Mouse (Mus musculus): ENCODE data around the gene Wbp2. TPM values are rescaled to one million over a fixed set of nuclear protein-coding genes. Genes with fewer than 3 reads are reported as not detected.
A peak's percentile ranks its signal among the peaks of the same experiment; 100 is the strongest.

The Wbp2 gene
- total RNA-seq, 1 experiment from 2014 or later = 195 TPM

GRCm38 (mm10) chr11:116089545-116089944, 2.8 kb upstream of the Wbp2 start:
- no peak for DNase-seq

DNA sequence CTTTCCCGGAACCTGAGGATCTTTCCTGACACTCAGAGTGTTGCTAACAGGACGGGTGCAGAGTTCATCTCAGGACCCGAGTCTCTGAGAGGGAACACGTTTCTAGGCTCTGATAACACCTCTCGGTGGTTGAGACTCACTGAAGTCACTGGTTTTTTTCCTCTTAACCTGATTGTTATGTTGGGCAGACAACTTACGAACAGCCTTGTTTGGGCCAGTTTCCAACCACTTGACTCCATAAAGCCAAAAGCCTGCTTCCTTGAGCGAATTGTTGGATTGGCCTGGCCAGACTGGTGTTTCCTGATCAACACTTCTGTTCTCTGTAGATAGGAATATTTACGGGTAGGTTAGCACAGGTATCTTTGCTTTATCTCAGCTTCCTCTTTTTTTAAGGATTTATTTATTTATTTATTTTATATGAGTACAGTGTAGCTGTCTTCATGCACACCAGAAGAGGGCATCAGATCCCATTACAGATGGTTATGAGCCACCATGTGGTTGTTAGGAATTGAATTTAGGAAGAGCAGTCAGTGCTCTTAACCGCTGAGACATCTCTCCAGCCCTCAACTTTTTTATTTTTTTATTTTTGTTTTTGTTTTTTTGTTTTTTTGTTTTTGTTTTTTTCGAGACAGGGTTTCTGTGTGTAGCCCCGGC, 2.1 kb upstream of the Wbp2 start:
- DNase-seq = no peak

DNA sequence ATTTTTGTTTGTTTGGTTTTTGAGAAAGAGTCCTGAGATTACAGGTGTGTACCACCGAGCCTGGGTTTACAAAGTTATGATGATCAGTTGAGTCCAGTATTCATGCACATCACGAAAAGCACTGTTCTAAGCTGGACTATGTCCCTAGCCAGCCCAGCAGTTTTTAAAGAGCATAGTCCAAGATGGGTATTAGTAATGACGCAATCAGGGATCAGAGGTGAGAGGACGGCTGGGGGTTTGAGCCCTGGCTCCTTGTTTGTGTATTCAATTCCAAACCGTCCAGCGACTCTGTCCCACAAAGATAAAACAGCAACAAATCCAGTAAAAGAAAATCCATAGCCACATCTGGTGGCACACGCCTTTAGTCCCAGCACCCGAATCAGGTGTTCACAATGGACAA, 1.4 kb upstream of the Wbp2 start:
- DNase-seq = no peak

DNA sequence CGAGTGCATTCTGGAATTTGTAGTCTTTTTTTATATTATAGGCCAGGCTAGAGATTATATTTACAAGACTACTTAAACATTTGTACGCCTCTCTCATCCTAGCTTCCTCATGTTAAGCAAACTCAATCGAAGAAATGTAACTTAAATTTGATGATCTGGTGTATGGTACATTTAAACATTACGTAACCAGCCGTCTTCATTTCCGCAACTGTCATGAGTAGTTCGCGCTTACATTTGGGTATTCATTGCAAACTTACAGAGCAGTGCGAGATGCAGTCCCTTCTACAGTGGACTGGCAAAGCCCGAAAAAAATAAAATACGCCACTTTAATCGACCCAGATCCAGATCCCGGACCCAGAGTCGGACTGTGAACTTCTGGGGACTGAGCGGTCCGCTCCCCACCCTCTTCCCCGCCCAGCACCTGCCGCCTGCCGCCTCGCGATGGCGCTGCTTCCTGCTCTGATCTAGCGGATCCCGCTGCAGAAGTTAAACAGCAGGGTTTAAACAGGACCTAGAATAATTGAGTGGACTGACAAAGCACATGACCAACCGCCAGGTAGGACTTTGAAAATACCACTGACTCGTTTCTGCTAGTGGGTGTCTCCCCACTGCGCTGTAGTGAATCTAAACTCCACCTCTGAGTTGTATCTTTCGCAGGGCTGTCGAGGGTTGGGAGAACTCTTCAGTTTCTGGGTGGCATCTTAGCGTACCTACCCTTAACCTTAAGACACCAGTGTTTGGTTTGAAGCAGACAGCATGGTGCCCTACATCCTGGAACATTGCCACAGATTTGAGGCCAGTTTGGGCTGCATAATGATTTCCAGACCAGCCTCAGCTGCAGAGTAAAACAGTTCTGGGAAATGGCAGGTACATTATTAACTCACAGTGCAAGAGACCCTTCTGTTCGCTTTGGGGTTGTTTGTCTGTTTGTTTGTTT, 667 bp upstream of the Wbp2 start:
- peak; percentile 90 for DNase-seq

GRCm38 (mm10) chr11:116084166-116084565, 2.6 kb downstream of the Wbp2 start:
- no peak for DNase-seq

GRCm38 (mm10) chr11:116083096-116083672, 3.6 kb downstream of the Wbp2 start:
- DNase-seq = no peak

- peak; percentile 65 for DNase-seq
Measured at GRCm38 (mm10) chr11:116081081-116081480, 5.7 kb downstream of the Wbp2 start.

GRCm38 (mm10) chr11:116079511-116079910, 7.3 kb downstream of the Wbp2 start:
- peak; percentile 63 for DNase-seq

DNA sequence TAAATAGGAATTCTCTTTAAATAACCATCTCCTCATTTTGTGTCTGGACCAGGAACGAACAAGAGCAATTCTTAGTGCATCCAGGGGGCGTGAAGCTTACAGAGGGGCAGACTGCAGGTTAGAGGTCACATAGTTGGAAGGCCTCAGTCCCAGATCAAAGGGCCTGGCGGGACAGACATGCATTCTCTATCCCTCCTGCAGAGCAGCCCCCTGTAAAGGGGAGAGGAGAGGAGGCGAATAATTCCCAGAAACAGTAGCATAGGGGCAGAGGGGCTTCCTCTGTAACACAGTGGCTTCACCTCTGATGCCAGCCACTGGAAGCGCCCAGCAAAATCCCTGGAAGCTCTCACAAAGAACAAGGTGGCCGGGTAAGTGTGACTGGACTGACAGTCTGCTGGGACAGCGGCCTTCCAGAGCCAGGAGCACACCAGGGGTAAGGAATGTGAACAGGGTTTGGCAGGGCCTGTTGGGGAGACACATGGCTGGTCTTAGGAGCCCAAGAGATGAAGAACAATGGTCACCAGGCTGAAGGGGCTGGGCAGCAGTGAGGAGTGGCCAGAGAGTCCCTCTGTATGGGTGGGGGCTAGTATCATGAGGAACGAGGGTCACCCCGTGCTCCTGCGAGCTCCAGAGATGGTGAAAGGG, 8.0 kb downstream of the Wbp2 start:
- no peak for DNase-seq

DNA sequence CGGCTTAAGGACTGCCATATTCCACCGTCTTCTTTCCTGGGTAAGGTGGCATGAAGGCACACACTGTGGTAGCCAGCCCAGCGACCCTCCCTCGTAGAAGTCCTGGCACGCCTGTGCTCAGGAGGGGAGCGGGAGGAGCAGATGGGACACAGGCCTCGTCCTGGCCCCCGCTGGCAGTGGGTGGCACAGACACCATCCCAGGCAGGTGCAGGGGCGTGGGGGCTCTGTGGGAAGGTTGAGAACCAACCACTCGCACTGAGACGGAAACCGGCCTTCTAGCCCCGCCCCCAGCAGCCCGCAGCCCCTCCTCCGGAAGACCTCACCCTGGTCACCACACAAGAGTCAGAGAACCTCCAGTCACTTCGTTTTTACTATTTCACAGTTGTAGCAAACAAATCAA, 8.6 kb downstream of the Wbp2 start:
- DNase-seq = no peak

- no peak for DNase-seq
Measured at GRCm38 (mm10) chr11:116077446-116078204, 9.2 kb downstream of the Wbp2 start, which contains the start of gene Unc13d. Unc13d (minus strand) TSS chr11:116077961.

- no peak for DNase-seq
Measured at GRCm38 (mm10) chr11:116076836-116077235, 10.0 kb downstream of the Wbp2 start.

DNA sequence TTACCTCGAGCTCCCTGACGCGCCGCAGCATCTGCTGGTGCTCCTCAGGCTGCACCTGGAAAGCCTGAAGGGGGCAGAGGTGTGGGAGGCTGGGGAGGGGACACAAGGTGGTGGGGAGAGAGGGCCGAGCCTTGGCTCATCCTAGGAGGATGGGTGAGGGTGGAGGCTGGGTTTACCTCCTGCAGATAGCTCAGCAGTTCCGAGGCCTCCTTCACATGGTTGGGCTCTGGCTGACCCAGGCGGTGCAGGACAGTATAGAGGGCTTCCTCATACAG, 10.6 kb downstream of the Wbp2 start:
- no peak for DNase-seq

GRCm38 (mm10) chr11:116075539-116076265, 11.1 kb downstream of the Wbp2 start:
- no peak for DNase-seq

DNA sequence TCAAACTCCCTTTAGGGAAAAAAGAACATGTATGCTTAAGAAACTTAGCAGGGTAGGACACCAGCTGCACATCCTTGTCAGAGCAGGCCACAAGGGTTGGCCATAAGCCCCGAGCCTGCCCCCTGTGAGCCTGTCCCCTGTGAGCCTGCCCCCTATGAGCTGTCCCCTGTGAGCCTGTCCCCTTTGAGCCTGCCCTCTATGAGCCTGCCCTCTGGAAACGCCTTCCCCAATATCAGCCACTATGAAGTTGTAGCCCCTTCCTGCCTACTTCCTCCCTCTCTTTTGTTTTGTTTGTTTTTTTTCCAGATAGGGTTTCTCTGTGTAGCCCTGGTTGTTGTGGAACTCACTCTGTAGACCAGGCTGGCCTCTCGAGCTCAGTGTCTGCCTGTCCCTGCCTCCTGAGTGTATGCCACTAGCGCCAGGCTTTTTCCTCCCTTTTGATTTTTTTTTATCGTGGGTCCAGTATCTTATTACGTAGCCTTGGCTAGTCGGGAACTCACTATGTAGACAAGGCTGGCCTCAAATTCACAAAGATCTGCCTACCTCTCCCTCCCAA, 12.3 kb downstream of the Wbp2 start:
- DNase-seq = no peak

- no peak for DNase-seq
Measured at GRCm38 (mm10) chr11:116072608-116073007, 14.2 kb downstream of the Wbp2 start.

- DNase-seq = no peak
Measured at GRCm38 (mm10) chr11:116071510-116071909, 15.3 kb downstream of the Wbp2 start.

DNA sequence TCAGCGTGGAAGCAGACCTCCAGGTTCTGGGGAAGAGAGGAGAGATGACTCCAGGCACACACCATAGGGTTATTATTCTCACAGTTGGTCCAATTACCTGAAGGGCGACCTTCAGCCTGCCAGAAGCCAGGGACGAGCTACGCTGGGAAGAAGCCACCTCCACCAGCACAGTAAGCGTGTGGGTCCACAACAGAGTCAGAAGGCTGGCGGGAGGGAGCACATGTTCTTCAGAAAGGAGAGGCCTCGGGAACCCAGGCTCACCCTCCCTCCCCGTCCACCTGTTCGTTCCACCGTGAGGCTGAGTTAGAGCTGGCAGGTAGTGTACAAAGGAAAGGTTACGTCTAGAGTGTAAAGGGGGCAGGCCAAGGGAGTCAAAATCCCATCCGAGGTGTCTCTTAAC, 21.4 kb downstream of the Wbp2 start:
- DNase-seq = no peak

GRCm38 (mm10) chr11:116064187-116064867, 22.5 kb downstream of the Wbp2 start:
- DNase-seq = no peak

GRCm38 (mm10) chr11:116063562-116063961, 23.2 kb downstream of the Wbp2 start:
- DNase-seq = no peak

All from adrenal gland, postnatal 25 days (tissue).